Mouse (Mus musculus) brain, adult 2 months (tissue): ENCODE results near the gene Samd1.

Experiments
- DNase-seq: peaks from one replicate; pipeline ENCODE4 v3.0.0; 2011; ENCODE audit warnings: low read depth, low spot score

Samd1 gene

GRCm38 (mm10) chr8:84011705-84012498 lies 14.4 kb downstream of the Samd1 start, which contains the start of gene 2210011C24Rik:
Gene 2210011C24Rik, minus strand, starts transcription at chr8:84012171.
- no peak for DNase-seq

DNA sequence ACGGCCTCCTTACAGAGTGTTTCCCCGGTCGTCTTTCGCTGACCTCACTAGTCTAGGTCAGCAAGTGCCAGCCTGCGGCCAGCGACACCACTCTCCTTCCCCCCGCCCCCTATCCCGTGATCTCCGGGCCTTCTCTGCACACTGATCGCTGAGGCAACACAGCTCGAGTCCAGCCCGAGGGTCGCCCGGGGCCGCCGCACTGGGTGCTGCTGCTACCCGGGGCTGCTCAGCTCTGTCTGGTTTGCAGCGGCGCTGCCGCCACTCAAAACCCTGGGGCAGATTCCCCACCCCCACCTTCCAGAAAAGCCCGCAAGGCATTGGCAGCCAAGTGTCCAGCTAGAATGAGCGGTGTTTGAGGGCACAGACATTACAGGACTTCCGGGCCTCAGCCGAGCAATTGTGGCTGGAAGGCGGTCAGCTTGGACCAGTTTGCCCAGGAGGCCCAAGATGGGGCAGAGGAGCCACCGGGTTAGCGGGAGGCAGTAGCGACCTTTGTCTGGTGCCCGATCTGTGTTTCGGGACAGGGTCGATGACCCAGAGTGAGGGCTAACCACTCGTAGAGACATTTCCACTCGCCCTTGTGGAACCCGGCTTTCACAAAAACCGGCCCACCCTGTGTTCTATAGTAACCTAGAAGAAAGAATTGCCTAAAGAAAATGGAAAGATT lies 15.2 kb downstream of the Samd1 start:
- no peak for DNase-seq

DNA sequence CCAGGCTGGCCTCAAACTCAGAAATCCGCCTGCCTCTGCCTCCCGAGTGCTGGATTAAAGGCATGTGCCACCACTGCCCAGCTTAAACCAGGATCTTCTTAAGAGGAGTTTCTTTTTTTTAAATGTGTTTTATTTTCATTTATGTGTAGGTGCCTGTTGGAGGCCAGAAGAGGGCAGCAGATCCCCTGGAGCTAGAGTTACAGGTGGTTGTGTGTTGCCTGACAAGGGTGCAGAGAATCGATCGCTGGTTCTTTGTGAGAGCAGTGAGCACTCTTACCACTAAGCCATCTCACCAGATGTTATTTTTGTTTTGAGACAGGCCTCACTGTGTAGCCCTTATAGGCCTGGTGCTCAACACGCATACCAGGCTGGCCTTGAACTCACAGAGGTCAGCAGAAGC lies 18.4 kb downstream of the Samd1 start:
- DNase-seq: no peak

DNA sequence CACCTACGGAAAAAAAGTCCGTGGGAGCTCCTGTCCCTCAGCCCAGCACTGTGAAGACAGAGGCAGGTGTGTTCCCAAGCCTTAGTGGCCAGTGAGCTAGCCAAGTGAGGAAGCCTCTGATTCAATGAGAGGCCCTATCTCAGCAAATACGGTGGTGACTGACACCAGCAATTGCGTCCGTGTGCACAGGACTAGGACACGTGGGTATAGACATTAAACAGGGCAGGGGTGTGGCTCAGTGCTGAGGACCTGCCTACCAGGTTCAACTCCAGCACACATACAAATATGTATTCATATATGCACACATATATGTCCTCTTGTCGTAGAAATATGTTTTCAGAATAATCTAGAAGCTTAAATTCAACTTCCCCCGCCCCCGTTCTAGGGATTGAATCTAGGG lies 22.3 kb downstream of the Samd1 start:
- DNase-seq: no peak

- DNase-seq: no peak
Measured at GRCm38 (mm10) chr8:84021096-84021495, 23.6 kb downstream of the Samd1 start, which contains the start of gene Palm3. Gene Palm3, plus strand, starts transcription at chr8:84021471.

- no peak for DNase-seq
Measured at GRCm38 (mm10) chr8:84021569-84021968, 24.1 kb downstream of the Samd1 start.

DNA sequence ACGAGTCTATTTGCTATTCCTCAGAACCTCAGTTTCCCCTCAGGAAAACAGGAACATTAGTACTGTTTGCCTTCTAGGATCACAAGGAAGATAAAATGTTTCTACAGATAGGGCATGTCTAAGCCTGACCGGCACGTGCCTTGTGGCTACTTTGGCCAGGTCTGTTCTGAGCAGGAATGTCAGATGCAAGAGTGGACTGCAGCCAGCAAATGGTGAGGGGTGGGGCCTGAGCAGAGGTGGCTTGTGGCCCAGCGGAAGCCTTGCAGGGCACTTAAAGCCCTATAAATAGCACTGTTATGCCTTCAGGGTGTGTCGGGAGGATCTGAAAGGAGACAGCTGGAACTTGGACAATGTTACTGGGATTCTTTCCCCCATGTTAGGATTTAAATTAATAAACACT lies 25.6 kb downstream of the Samd1 start:
- no peak for DNase-seq

DNA sequence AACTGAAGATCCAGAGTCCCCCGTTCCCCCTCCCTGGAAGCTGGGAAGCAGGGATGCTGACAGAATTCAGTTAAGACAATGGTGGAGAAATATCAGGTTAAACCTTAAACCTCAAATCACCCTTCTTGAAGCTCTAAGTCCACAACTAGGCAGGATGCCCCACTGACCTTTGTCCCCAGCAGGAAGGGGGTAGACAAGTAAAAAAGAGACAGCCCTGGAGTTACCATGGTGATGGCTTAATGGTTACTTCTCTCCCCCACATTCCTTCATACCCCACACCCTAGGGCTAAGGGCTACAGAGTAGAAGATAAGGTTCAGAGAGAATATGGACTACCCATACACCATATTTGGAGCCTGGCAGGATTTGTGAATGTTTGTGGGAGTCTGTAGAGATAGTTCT lies 26.2 kb downstream of the Samd1 start:
- DNase-seq: no peak

DNA sequence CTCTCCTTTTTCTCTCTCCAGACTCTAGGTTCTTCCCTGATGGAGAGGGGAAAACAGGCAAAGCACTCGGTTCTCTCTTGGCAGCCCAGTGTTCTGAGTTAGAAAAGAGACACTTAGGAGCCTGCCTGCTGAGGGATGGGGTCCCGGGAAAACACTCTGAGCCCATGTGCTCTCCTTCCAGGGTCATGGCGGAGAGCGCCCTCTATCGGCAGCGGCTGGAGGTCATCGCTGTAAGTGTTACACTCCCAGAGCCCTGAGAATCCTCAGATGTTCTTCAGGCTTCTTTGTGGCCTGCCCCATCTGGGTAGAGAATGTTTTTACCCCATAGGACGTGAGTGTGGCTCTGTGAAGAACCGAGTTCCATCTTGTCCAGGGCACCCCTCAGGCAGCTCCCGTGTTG lies 26.7 kb downstream of the Samd1 start:
- DNase-seq: peak; percentile 35

DNA sequence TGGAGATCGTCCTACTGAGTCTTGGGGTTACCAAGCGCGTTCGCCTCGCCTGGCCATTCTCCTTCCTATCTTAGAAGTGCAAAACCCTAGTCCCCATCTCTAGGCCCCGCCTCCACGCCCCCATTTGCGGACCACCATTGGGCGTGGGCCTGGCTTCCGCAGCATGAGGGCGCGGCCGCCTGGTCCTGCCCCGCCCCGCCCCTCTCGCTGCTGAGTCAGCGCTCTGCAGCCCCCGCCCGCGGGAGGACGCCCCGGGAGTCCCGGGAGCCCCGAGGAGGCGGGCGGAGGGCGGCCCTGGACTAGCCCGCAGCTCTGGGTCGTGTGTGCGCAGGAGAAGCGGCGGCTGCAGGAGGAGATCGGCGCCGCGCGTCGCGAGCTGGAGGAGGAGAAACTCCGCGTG lies 28.4 kb downstream of the Samd1 start:
- DNase-seq: peak; percentile 34

DNA sequence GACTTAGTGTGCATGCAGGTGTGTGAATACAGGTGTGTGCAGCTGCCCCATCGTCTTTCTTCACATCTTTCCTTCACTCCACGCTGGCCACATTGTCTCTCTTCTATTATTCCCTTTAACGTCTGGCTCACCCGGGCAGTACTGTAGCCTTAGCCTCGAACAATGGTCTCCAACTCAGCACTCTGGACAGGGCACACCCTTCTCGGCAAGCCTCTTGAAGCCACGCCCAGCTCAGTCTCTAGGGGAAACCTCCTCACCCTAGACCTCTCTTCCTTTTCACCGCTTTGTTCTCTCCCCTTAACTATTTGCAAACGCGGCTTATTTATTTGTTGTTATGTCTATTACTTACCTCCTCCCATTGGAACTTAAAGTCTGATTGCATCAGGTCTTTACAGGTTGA lies 30.0 kb downstream of the Samd1 start:
- DNase-seq: no peak

- DNase-seq: peak; percentile 6
Measured at GRCm38 (mm10) chr8:84029272-84029671, 31.8 kb downstream of the Samd1 start.

GRCm38 (mm10) chr8:84032777-84033176 lies 35.3 kb downstream of the Samd1 start:
- DNase-seq: no peak

GRCm38 (mm10) chr8:84038015-84038414 lies 40.5 kb downstream of the Samd1 start:
- no peak for DNase-seq

- DNase-seq: peak; percentile 85
Measured at GRCm38 (mm10) chr8:84039050-84039449, 41.6 kb downstream of the Samd1 start.

DNA sequence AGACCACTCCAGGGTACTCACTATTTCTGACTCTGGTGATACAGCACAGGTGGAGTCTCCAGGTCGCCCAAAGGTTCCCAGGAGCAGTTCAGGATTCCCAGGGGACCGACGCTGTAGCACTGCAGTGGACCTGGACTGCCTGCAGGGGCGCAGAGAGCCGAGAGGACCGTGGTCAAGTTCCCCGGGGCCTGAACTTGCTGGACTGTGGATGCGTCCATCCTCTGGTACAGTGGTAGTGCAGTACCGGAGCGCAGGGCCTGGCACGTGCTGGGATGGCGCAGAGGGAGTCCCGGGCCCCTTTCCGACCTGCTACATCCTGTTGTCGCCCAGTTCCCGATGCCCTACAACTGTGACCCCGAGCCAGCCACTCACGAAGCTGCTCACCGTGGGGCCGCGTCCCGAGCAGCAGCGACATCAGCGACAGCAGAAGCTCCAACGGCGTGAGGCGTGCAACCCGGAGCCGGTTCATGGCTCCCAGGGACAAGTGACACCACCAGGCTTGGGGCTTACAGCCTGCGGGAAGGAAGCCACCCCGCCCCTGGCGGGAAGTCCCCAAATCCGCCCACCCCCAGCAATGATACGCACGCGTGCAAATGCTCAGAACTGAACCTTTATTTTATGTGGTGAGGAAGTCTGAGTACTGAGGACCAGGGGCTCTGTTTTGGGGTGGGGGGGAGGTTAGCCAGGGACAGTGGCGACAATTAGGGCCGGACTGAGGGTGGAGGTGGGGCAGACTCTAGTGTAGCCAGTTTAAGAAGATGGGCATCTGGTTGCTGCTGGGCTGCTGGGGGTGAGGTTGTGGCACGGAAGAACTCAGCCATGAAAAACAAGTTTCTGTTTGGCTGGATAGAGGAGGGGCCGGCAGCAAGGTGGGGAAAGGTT lies 44.8 kb downstream of the Samd1 start, which contains the start of gene Il27ra:
TSS of gene Il27ra (minus strand) at position 524 of the 882 bp plus-strand sequence.
- peak; percentile 49 for DNase-seq

DNA sequence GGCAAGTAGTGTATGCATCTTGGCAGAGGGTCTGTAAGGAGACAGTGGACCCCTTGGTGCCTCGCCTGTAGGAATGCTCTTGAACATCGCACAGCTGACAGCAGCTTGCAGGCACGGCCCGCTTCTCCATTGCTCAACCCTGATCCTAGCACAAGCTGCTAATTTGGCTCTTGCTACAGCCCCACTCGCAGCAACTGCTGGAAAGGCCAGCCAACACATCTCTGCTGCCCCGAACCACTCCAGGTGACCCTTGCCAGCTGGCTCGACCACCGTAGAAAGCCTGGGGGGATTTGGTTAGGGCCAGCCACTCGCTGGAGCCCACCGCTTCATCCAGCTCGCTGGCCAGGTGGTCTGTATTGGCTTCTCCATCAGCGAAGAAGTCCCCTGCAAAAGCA lies 45.5 kb downstream of the Samd1 start:
- no peak for DNase-seq

- DNase-seq: no peak
Measured at GRCm38 (mm10) chr8:84044103-84044502, 46.6 kb downstream of the Samd1 start.

DNA sequence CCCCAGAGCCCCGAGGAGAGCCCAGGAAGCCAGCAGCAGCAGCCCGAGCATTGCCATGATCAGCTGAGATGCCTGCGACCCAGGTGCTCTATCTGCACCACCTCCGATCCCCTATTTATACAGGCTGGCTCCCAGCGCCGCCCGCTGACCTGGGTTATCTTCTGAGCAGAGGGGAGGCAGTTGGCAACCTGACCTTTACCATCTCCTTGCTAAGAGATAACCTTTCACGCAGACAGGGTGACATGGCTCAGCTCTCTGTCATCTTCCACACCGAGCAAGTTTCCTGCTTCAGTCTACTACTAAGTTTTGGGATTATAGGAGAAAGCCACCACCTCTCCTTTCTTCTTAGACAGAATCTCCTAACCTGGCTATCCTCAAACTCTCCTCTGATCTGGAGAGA lies 47.4 kb downstream of the Samd1 start, which contains the start of gene Rln3:
TSS of gene Rln3 (minus strand) at position 101 of the 400 bp plus-strand sequence.
- no peak for DNase-seq

DNA sequence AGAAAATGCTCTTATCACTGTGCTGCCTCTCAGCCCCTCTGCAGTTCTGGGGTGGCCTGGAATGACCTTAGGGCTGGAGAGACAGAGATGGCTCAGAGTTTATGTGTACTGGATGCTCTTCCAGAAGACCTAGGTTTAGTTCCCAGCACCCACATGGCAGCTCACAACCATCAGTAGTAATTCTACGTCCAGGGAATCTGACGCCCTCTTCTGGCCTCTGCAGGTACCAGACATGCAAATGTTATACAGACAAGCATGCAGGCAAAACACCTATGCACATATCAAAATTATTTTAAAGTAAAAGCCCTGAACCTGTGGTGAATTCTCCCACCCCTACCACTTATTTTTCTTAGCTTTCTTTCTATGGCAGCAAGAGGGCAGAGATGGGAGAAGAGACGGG lies 49.0 kb downstream of the Samd1 start:
- DNase-seq: no peak

DNA sequence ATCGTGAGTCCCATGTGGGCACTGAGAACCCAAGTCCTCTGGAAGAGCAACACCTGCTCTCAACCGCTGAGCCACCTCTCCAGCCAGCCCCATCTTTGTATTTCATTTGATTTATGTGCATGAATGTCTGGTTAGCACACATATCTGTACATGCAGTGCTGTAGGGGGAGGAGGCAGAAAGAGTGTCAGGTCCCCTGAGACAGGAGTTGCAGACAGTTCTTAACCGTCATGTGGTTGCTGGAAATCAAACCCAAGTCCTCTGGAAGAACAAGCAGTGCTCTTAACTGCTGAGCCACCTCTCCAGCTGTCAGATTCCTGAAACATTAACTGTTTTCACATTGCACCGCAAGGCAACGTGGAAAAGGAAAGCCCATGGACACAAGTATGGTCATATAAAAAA lies 50.7 kb downstream of the Samd1 start:
- DNase-seq: no peak
